Mouse (Mus musculus) lung, embryonic 15.5 days (tissue): Measurements from ENCODE around the gene Acsf2. TPM values are rescaled to one million over a fixed set of nuclear protein-coding genes. Genes with fewer than 3 reads are reported as not detected.
"Not testable (repeated sequence)": the region's sequence is repeated elsewhere in the genome, so short reads cannot be mapped to it uniquely, and the experiment has no call there.

Experiments
- ATAC-seq: fragments of 200-750 bp; cut with Nextera tagmentation; 2 replicates; pipeline ENCODE4 v1.8.0; 2017; ENCODE audit warnings: moderate number of reproducible peaks, borderline replicate concordance; ENCODE audit not compliant: low FRiP score, low TSS enrichment; ENCODE audit errors: extremely low read depth
- H3K27ac ChIP-seq: fragments of 300-500 bp; sonication (generic); 2 replicates; pipeline ENCODE4 v1.5.1; 2015; ENCODE audit warnings: moderate library complexity, mild to moderate bottlenecking, inconsistent platforms
- H3K27me3 ChIP-seq: fragments of 300-500 bp; sonication (generic); 2 replicates; pipeline ENCODE4 v1.6.1; 2015; ENCODE audit warnings: inconsistent platforms
- H3K36me3 ChIP-seq: fragments of 300-500 bp; sonication (generic); 2 replicates; pipeline ENCODE4 v1.6.1; 2015; ENCODE audit warnings: inconsistent platforms
- H3K4me1 ChIP-seq: fragments of 300-500 bp; sonication (generic); 2 replicates; pipeline ENCODE4 v1.6.1; 2015; ENCODE audit warnings: inconsistent platforms
- H3K4me2 ChIP-seq: fragments of 300-500 bp; sonication (generic); 2 replicates; pipeline ENCODE4 v1.6.1; 2015; ENCODE audit warnings: inconsistent platforms, mild to moderate bottlenecking, moderate library complexity
- H3K4me3 ChIP-seq: fragments of 300-500 bp; sonication (generic); 2 replicates; pipeline ENCODE4 v1.5.1; 2015; ENCODE audit warnings: mild to moderate bottlenecking, inconsistent platforms
- H3K9ac ChIP-seq: fragments of 300-500 bp; sonication (generic); 2 replicates; pipeline ENCODE4 v1.6.1; 2015; ENCODE audit warnings: inconsistent platforms
- H3K9me3 ChIP-seq: fragments of 300-500 bp; sonication (generic); 2 replicates; pipeline ENCODE4 v1.6.1; 2016; ENCODE audit warnings: inconsistent platforms
- WGBS: fragments of 180-500 bp; shearing (Covaris S2); methylation state at CpG from one replicate; pipeline ENCODE4 v1.1.7; 2015; 5-methylcytosine and 5-hydroxymethylcytosine counted together
- polyA plus RNA-seq: library from polyadenylated mRNA; unstranded; fragments of >200 nt; fragmentation: Nextera tagmentation; extraction: Ambion mirVana; gene quantifications from 2 replicates; pipeline ENCODE4 v1.2.1, GENCODE M21; 2015

The Acsf2 gene
- polyA plus RNA-seq, result 6.8 and 7.1 TPM in 2 replicates

- under 1% methylated on average over 46 of the region's 52 CpGs for WGBS
- ATAC-seq, result peak; percentile 94
Observed at GRCm38 (mm10) chr11:94601321-94602281, at the start of gene Acsf2. TSS of gene Acsf2 (minus strand) at chr11:94601871.

GRCm38 (mm10) chr11:94651241-94651640 lies 49.6 kb upstream of the Acsf2 start:
- H3K4me3 ChIP-seq, H3K27me3 ChIP-seq, H3K9me3 ChIP-seq, ATAC-seq, H3K9ac ChIP-seq, H3K4me2 ChIP-seq, H3K27ac ChIP-seq: not testable (repeated sequence)
- Histone ChIP-seq H3K4me1 (peaks cover 22% of the 10 kb centered on the region), H3K36me3 (peaks cover 35% of the 10 kb centered on the region)
- 92% methylated on average over 5 of the region's 7 CpGs for WGBS

More at GRCm38 (mm10) chr11:94601321-94602281, at the start of gene Acsf2:
- H3K4me2 ChIP-seq, result peak within 1 kb of the TSS; percentile 80
- no peaks in the 10 kb centered on the region for H3K9me3 ChIP-seq
- H3K27ac ChIP-seq, result peak within 1 kb of the TSS; percentile 69
- H3K9ac ChIP-seq, result peak within 1 kb of the TSS; percentile 63
- no peaks in the 10 kb centered on the region for H3K27me3 ChIP-seq
- peaks cover 18% of the 10 kb centered on the region; the same call in 1 of the 2 replicates for H3K4me1 ChIP-seq
- H3K36me3 ChIP-seq, result no peaks in the 10 kb centered on the region
- peak within 1 kb of the TSS; percentile 62 for H3K4me3 ChIP-seq

- Histone ChIP-seq H3K27me3 (no peaks in the 10 kb centered on the region), H3K4me3 (no peak overlapping the region), H3K4me2 (no peak overlapping the region), H3K4me1 (no peaks in the 10 kb centered on the region), H3K9me3 (no peaks in the 10 kb centered on the region), H3K9ac (no peak overlapping the region), H3K27ac (no peak overlapping the region), H3K36me3 (peaks cover 81% of the 10 kb centered on the region)
- no peak for ATAC-seq
- 95% methylated on average over 4 of the region's 4 CpGs for whole genome bisulfite sequencing
Observed at GRCm38 (mm10) chr11:94646457-94646856, 44.8 kb upstream of the Acsf2 start.

- H3K27me3 ChIP-seq, result no peaks in the 10 kb centered on the region
- no peak overlapping the region for H3K9ac ChIP-seq
- ATAC-seq, result no peak
- 84% methylated on average over 8 of the region's 8 CpGs for WGBS
- H3K4me1 ChIP-seq, result no peaks in the 10 kb centered on the region
- H3K4me2 ChIP-seq, result no peak overlapping the region
- H3K27ac ChIP-seq, result no peak overlapping the region
- peaks cover 90% of the 10 kb centered on the region for H3K36me3 ChIP-seq
- H3K9me3 ChIP-seq, result no peaks in the 10 kb centered on the region
- H3K4me3 ChIP-seq, result no peak overlapping the region
Observed at GRCm38 (mm10) chr11:94644461-94645219, 43.0 kb upstream of the Acsf2 start.

- 83% methylated on average over 5 of the region's 5 CpGs for WGBS
- H3K27ac ChIP-seq, result no peak overlapping the region
- H3K36me3 ChIP-seq, result peaks cover 74% of the 10 kb centered on the region
- no peak overlapping the region for H3K4me2 ChIP-seq
- ATAC-seq, result no peak
- no peak overlapping the region for H3K4me3 ChIP-seq
- no peak overlapping the region for H3K9ac ChIP-seq
- H3K9me3 ChIP-seq, result no peaks in the 10 kb centered on the region
- H3K4me1 ChIP-seq, result peaks cover 10% of the 10 kb centered on the region
- no peaks in the 10 kb centered on the region for H3K27me3 ChIP-seq
Observed at GRCm38 (mm10) chr11:94634431-94634830, 32.8 kb upstream of the Acsf2 start.

GRCm38 (mm10) chr11:94632988-94633387 lies 31.3 kb upstream of the Acsf2 start:
- Histone ChIP-seq H3K4me3 (no peak overlapping the region), H3K27ac (no peak overlapping the region), H3K9me3 (no peaks in the 10 kb centered on the region), H3K4me1 (peaks cover 10% of the 10 kb centered on the region), H3K4me2 (no peak overlapping the region), H3K27me3 (no peaks in the 10 kb centered on the region), H3K9ac (no peak overlapping the region), H3K36me3 (peaks cover 59% of the 10 kb centered on the region)
- ATAC-seq, result no peak
- 83% methylated on average over 8 of the region's 8 CpGs for WGBS

GRCm38 (mm10) chr11:94631969-94632368 lies 30.3 kb upstream of the Acsf2 start:
- no peak overlapping the region for H3K4me3 ChIP-seq
- H3K4me2 ChIP-seq, result no peak overlapping the region
- H3K27ac ChIP-seq, result no peak overlapping the region
- no peaks in the 10 kb centered on the region for H3K27me3 ChIP-seq
- 89% methylated on average over 5 of the region's 5 CpGs for WGBS
- no peaks in the 10 kb centered on the region for H3K9me3 ChIP-seq
- H3K9ac ChIP-seq, result no peak overlapping the region
- peaks cover 10% of the 10 kb centered on the region for H3K4me1 ChIP-seq
- no peak for ATAC-seq
- peaks cover 49% of the 10 kb centered on the region for H3K36me3 ChIP-seq

- no peaks in the 10 kb centered on the region for H3K27me3 ChIP-seq
- peak; percentile 25; the same call in 1 of the 2 replicates for ATAC-seq
- peak overlapping the region; percentile 94 for H3K9ac ChIP-seq
- peak overlapping the region; percentile 75 for H3K27ac ChIP-seq
- peak overlapping the region; percentile 78 for H3K4me2 ChIP-seq
- H3K9me3 ChIP-seq, result no peaks in the 10 kb centered on the region
- peaks cover 33% of the 10 kb centered on the region for H3K36me3 ChIP-seq
- H3K4me3 ChIP-seq, result peak overlapping the region; percentile 100
- 7% methylated on average over 26 of the region's 26 CpGs for WGBS
- peaks cover 10% of the 10 kb centered on the region for H3K4me1 ChIP-seq
Observed at GRCm38 (mm10) chr11:94630199-94631011, 28.7 kb upstream of the Acsf2 start.

- Histone ChIP-seq H3K9me3 (no peaks in the 10 kb centered on the region), H3K4me1 (peaks cover 10% of the 10 kb centered on the region), H3K27me3 (no peaks in the 10 kb centered on the region), H3K27ac (peak overlapping the region; percentile 75), H3K9ac (peak overlapping the region; percentile 94), H3K4me2 (peak overlapping the region; percentile 78), H3K36me3 (peaks cover 28% of the 10 kb centered on the region), H3K4me3 (peak overlapping the region; percentile 100)
- ATAC-seq, result peak; percentile 62; the same call in 1 of the 2 replicates
- 1% methylated on average over 28 of the region's 28 CpGs for WGBS
Observed at GRCm38 (mm10) chr11:94629884-94630198, 28.2 kb upstream of the Acsf2 start.

- H3K9me3 ChIP-seq, result no peaks in the 10 kb centered on the region
- H3K27ac ChIP-seq, result peak within 1 kb of the TSS; percentile 75
- H3K27me3 ChIP-seq, result no peaks in the 10 kb centered on the region
- peak within 1 kb of the TSS; percentile 94 for H3K9ac ChIP-seq
- H3K36me3 ChIP-seq, result peaks cover 23% of the 10 kb centered on the region
- peak within 1 kb of the TSS; percentile 78 for H3K4me2 ChIP-seq
- peaks cover 10% of the 10 kb centered on the region for H3K4me1 ChIP-seq
- peak; percentile 94 for ATAC-seq
- WGBS, result 4% methylated on average over 35 of the region's 41 CpGs
- H3K4me3 ChIP-seq, result peak within 1 kb of the TSS; percentile 100
Observed at GRCm38 (mm10) chr11:94629199-94629883, 27.7 kb upstream of the Acsf2 start, which contains the start of gene Lrrc59. TSS of gene Lrrc59 (plus strand) at chr11:94629767.

GRCm38 (mm10) chr11:94622162-94622561 lies 20.5 kb upstream of the Acsf2 start:
- Histone ChIP-seq H3K36me3 (no peaks in the 10 kb centered on the region), H3K4me3 (no peak overlapping the region), H3K27me3 (no peaks in the 10 kb centered on the region), H3K9ac (no peak overlapping the region), H3K4me1 (no peaks in the 10 kb centered on the region), H3K9me3 (no peaks in the 10 kb centered on the region), H3K27ac (no peak overlapping the region), H3K4me2 (no peak overlapping the region)
- WGBS, result 56% methylated on average over 2 of the region's 2 CpGs
- ATAC-seq, result no peak
